Comparison of ENCODE assay signal across 23 mouse cellular contexts in the genomic region with DNA sequence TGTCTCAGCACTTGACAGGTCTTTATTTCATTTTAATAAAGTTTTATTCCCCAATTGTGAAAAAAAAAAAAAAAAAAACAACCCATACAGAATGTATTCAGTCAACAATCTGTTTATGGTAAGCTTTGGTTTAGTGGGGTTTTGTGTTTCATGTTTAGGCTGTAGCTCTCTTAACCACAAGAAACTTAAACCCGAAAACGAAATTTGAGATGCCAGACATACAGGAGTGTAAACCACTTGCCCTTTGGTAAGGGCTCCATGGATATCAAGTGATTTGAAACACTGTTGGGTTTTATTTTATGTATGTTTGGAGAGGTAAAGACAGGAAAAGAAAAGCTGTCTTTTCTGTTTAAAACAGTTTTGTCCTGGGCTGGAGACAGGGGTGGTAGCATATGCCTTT. TPM values are rescaled to one million over a fixed set of nuclear protein-coding genes. Genes with fewer than 3 reads are reported as not detected.
A peak's percentile ranks its signal among the peaks of the same experiment; 100 is the strongest.
DNase-seq lines count a peak whose midpoint lies in the region; TF ChIP-seq lines count a peak whose summit lies in the region.
"Had no signal": no experiment of that assay in that cellular context is flagged by ENCODE, and none has a peak within 500 bp of the region (broad histone marks: within the 10 kb centered on the region; RNA-seq: fewer than 3 reads in every experiment).

No protein-coding gene starts in this region.

- TF ChIP-seq POLR2A in MEL (IDR thresholded peaks at IDR 0.05; ENCODE audit: control insufficient read depth in 1 of 2, insufficient read depth in 1 of 2, low read depth in 1 of 2, low read length in 2 of 2, poor library complexity in 1 of 2), result no peak

- H3K9me3 ChIP-seq in MEL (replicated peaks; ENCODE audit: insufficient read depth, low read length), result no peaks in the 10 kb centered on the region
- H3K9me3 ChIP-seq: embryonic facial prominence, embryonic 15.5 days; G1E; heart, embryonic 12.5 days; heart, embryonic 15.5 days; hindbrain, embryonic 12.5 days; hindbrain, embryonic 15.5 days had no signal

- no peak overlapping the region for H3K4me3 ChIP-seq in MEL (ENCODE audit: control insufficient read depth in 1 of 2, insufficient read depth in 1 of 2, low read depth in 2 of 2, low read length in 2 of 2)
- H3K4me3 ChIP-seq: embryonic facial prominence, embryonic 15.5 days; heart, embryonic 12.5 days; heart, embryonic 15.5 days; hindbrain, embryonic 12.5 days; hindbrain, embryonic 15.5 days had no signal

- TF ChIP-seq RAD21 in MEL (IDR thresholded peaks at IDR 0.05; ENCODE audit: low read depth, low read length), result no peak

- no peak overlapping the region for H3K9ac ChIP-seq in MEL (ENCODE audit: control insufficient read depth, low read depth, low read length, poor library complexity, severe bottlenecking)
- H3K9ac ChIP-seq: embryonic facial prominence, embryonic 15.5 days; forebrain, postnatal 0 days; heart, embryonic 12.5 days; heart, embryonic 15.5 days; hindbrain, embryonic 12.5 days; hindbrain, embryonic 15.5 days had no signal

- H3K79me2 ChIP-seq in MEL (ENCODE audit: control insufficient read depth, insufficient read depth, low read length, poor library complexity), result no peaks in the 10 kb centered on the region

- no peak for TF ChIP-seq CTCF in MEL (IDR thresholded peaks at IDR 0.05 in 2 of 3, conservative IDR thresholded peaks at IDR 0.05 in 1 of 3; ENCODE audit: control insufficient read depth in 1 of 3, insufficient read depth in 1 of 3, low read depth in 2 of 3, low read length in 3 of 3, poor library complexity in 1 of 3, severe bottlenecking in 1 of 3)

- H3K4me1 ChIP-seq in MEL (ENCODE audit: control insufficient read depth in 1 of 2, insufficient read depth in 2 of 2, low read length in 2 of 2), result peaks cover 2 to 9% of the 10 kb centered on the region in 2 experiments; a peak in 3 of 4 replicates
- H3K4me1 ChIP-seq: embryonic facial prominence, embryonic 15.5 days; heart, embryonic 12.5 days; heart, embryonic 15.5 days; hindbrain, embryonic 12.5 days; hindbrain, embryonic 15.5 days had no signal

- peak; percentile 2 for DNase-seq in gastrocnemius, adult 18-20 months (ENCODE audit: low spot score)
- no peak for DNase-seq in gastrocnemius, adult 8-10 months (ENCODE audit: low spot score in 2 of 2)
- no peak for DNase-seq in MEL (ENCODE audit: low read depth, low spot score)
- peak; percentile 3 for DNase-seq in skeletal muscle tissue, adult 2 months (ENCODE audit: low read depth, low spot score)
- DNase-seq in heart, adult 8-10 months (ENCODE audit: low spot score), result no peak
- DNase-seq in heart, postnatal 25 days (ENCODE audit: low spot score), result no peak
- DNase-seq: adrenal gland, adult 2 months; adrenal gland, postnatal 14 days; cerebellum, adult 11 months; cerebellum, adult 2 months; cerebellum, adult 9-11 months; cerebellum, postnatal 25 days; forebrain, postnatal 0 days; gastrocnemius, postnatal 14 days; heart, adult 11 months; heart, postnatal 10 days; kidney, adult 2 months had no signal

- no peak for TF ChIP-seq EP300 in MEL (IDR thresholded peaks at IDR 0.05; ENCODE audit: low read depth in 1 of 2, low read length in 2 of 2)

- no peak overlapping the region for H3K27ac ChIP-seq in MEL (ENCODE audit: control insufficient read depth, low read depth, low read length)
- H3K27ac ChIP-seq: embryonic facial prominence, embryonic 15.5 days; heart, embryonic 15.5 days; hindbrain, embryonic 12.5 days; hindbrain, embryonic 15.5 days had no signal

- H3K36me3 ChIP-seq in MEL (ENCODE audit: control insufficient read depth in 1 of 2, insufficient read depth in 2 of 2, low read length in 2 of 2), result peaks cover 5 to 26% of the 10 kb centered on the region in 2 experiments

- no peaks in the 10 kb centered on the region for H3K27me3 ChIP-seq in MEL (ENCODE audit: control insufficient read depth in 1 of 2, insufficient read depth in 2 of 2, low read length in 2 of 2)
- H3K27me3 ChIP-seq: embryonic facial prominence, embryonic 15.5 days; heart, embryonic 12.5 days; heart, embryonic 15.5 days; hindbrain, embryonic 12.5 days; hindbrain, embryonic 15.5 days had no signal

- intact Hi-C loops in heart, postnatal 25 days (cut with DNase I), result no loop called here

TF ChIP-seq in MEL, 35 proteins besides CTCF, POLR2A, EP300 and RAD21:
- TF ChIP-seq ETS1 (IDR thresholded peaks at IDR 0.05; ENCODE audit: low read depth, low read length) (no peak), MYB (IDR thresholded peaks at IDR 0.05; ENCODE audit: low read depth, low read length) (no peak), ZKSCAN1 (IDR thresholded peaks at IDR 0.05; ENCODE audit: low read depth, low read length) (no peak), POLR2AphosphoS5 (IDR thresholded peaks at IDR 0.05; ENCODE audit: borderline replicate concordance, low read depth, low read length) (no peak), HCFC1 (IDR thresholded peaks at IDR 0.05; ENCODE audit: low read depth, low read length) (no peak), SMC3 (IDR thresholded peaks at IDR 0.05; ENCODE audit: low read depth, low read length) (no peak), E2F4 (IDR thresholded peaks at IDR 0.05; ENCODE audit: borderline replicate concordance, low read depth, low read length) (no peak), ZNF384 (IDR thresholded peaks at IDR 0.05; ENCODE audit: low read depth, low read length) (peak; percentile 27; the same call in 1 of the 2 replicates)

RNA-seq across cellular contexts. Expression of a gene that starts 39.4 kb away (rescaled TPM):
- total RNA-seq in gastrocnemius, adult 18-20 months (2021), result 10 to 100 TPM; 10.2 to 13.2 TPM
- total RNA-seq in gastrocnemius, adult 8-10 months (2022), result 10 to 100 TPM; 10.6 to 13.4 (median 12.6) TPM
- 56.2 and 71.8 TPM in 2 replicates for total RNA-seq in MEL (2012; rRNA removed)
- polyA plus RNA-seq in MEL (2012; ENCODE audit: insufficient read depth in 1 of 2, insufficient read length in 2 of 2, low read depth in 1 of 2, low replicate concordance in 2 of 2, missing spikeins in 1 of 2), result 10 to 100 TPM in 1 of 2 experiments, not detected in 1; 66.8 TPM
- 10 to 100 TPM; 12.3 to 16.5 (median 13.5) TPM for total RNA-seq in heart, adult 8-10 months (2022)
- 10 to 100 TPM; 18.0 to 19.6 TPM for total RNA-seq in heart, postnatal 25 days (2021)

RNA-seq across cellular contexts. Expression of a gene that starts 39.5 kb away (rescaled TPM):
- under 1 TPM in 1 of 2 experiments, not detected in 1; 0.07 TPM for total RNA-seq in gastrocnemius, adult 18-20 months (2021)
- not detected for total RNA-seq in gastrocnemius, adult 8-10 months (2022)
- 22.2 and 24.4 TPM in 2 replicates for total RNA-seq in MEL (2012; rRNA removed)
- 10 to 100 TPM in 1 of 2 experiments, not detected in 1; 26.8 TPM for polyA plus RNA-seq in MEL (2012; ENCODE audit: insufficient read depth in 1 of 2, insufficient read length in 2 of 2, low read depth in 1 of 2, low replicate concordance in 2 of 2, missing spikeins in 1 of 2)
- total RNA-seq in heart, adult 8-10 months (2022), result under 1 TPM in 1 of 4 experiments, not detected in 3; 0.40 TPM
- total RNA-seq in heart, postnatal 25 days (2021), result under 1 TPM in 1 of 2 experiments, not detected in 1; 0.21 TPM

Comparison
In these comparisons a context has a peak if more than half of its experiments do, and no peak if none do; other contexts are left out.
1. DNase-seq: peak in gastrocnemius, adult 18-20 months (single experiment) and skeletal muscle tissue, adult 2 months (single experiment); none in gastrocnemius, adult 8-10 months (0 of 2), MEL (single experiment), heart, adult 8-10 months (single experiment) and heart, postnatal 25 days (single experiment).
2. RNA of a gene that starts 39.5 kb away (total RNA-seq): 22.2 to 24.4 TPM in MEL; not detected in gastrocnemius, adult 8-10 months, 0.21 TPM in heart, postnatal 25 days, 0.40 TPM in heart, adult 8-10 months and 0.07 TPM in gastrocnemius, adult 18-20 months; every median in the first group is over 10 times any median in the second.